Mouse (Mus musculus) ovary, adult 18-20 months (tissue): Measurements from ENCODE around the gene Calcoco1.

Experiments
- DNase-seq: peaks from one replicate; pipeline ENCODE4 v3.0.0; 2022; ENCODE audit warnings: low spot score, mixed read lengths

Calcoco1 gene

DNA sequence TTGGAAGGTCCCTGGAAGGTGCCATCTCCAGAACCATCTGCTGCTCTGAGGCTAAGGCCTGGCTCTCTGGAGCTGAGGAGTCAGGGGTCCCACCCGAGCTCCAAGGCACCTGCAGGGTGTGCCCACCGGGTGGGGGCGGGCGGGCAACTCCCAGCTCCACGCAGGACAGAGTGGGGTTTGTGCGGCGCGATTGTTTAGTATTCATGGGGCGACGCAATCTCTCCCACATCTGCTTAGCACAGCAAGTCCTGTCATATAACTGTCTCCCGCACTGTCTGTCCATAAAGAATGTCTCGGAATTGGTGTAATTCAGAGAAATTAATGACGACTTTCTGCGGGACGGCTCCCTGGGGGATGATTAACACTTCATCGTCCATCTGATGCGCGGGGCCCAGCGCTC, 15.1 kb upstream of the Calcoco1 start:
- no peak for DNase-seq

DNA sequence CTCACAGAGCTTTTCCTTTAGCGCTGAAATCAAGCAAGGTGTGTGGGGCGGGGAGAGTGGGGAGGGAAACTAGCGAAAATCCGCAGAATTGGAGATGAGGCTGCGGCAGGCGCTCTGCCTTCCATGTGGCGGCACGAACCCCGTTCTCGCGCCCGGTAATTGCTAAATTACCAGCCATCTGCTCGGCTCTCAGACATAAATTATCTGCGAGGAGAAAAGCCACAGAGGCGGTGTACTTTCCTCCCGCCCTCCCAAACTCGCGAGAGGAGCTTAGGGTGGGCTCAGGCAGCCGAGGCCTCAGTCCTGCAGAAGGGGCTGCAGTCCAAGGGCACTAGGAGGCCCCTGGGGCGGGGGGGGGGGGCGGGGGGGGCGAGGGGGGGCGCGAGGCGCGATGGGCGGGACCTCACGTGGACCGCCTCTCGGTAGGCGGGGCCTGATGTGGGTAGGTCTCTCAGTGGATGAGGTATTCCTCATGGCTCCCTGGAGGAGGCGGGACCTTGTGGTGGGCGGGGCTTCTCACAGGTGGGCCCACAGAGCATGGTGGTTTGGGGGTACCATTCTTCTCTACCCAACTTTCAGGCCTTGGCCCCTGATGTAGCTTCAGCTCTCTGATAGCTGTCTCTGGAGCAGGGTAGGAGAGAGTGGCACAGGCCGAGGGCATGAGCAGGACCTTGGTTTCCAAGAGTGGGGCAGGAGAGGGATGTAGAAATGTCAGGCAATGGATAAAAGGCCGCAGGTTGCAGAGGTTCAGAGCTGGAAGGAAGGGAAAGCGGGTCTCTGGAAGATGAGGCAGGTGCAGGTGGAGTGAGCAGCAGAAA, 14.4 kb upstream of the Calcoco1 start:
- no peak for DNase-seq

DNA sequence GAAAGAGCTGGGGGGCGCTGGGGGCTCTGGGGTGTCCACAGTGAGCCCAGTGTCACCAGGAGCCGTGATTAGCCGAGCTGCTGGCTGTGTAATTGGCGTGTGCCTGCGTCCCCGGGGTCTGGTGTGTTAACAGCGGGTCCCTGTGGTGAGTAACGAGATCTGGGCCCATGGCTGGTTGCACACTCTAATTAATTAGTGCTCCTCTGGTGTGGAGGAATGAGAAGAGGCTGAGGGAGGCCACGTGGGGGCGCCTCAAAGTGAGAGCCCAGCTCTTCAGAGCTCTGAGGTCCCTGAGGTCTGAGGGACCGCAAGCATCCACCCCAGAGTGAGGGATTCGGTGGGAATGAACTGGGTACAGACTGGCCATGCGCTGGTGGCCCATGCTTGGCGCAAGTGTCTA, 13.1 kb upstream of the Calcoco1 start:
- no peak for DNase-seq

DNA sequence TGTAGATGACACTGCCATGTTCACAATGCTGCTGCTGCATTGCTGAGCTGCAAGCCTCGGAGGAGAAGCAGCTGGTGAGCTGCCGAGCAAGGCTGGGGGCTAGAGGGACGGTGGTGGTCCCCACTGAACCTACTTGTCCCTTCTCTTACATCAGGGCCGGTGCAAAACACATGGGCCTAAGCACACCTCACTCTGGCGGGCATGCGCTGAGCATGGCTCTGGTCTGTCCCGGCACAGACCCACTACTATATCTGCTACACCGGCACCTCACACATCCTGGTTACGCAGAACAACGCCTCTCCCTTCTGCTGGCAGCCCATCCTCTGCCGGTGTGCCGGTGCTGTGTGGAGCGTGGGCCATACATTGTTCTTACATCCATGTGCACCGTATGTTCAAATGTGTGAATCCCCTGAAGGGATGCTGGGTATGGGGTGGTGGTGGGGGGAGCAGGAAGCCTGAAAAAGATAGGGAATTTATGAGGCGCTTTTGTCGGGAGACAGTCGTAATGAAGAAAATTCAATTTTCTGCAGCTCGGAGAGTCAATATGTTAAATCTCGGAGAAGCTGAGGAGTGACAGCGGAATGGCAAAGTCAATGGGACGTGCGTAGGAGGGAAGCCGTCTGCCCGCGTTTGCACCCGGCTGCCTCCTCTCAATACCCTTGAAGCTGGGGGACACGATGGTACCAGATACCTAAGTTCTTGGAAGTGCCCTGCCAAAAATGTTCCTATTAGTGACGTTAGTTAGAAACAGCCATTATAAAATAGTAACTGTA, 12.0 kb upstream of the Calcoco1 start:
- no peak for DNase-seq

DNA sequence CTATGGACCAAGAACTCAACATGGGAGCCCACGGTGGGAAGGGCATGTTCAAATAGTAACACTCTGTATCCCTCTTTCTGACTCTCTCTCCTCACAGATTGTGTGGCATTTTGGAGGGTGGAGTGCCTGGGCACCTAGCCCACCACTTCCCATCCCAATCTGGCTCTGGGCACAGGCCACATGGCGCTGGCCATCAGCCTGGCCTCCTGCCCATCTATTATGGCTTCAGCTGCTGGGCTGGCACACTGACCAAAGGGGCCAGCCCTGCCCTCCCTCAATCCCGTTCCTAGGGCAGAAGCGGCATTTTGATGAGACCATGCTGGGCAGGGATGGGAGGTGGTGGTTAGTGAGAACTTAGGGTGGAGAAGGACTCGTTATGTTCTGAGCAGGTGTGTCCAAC, 11.3 kb upstream of the Calcoco1 start:
- no peak for DNase-seq

DNA sequence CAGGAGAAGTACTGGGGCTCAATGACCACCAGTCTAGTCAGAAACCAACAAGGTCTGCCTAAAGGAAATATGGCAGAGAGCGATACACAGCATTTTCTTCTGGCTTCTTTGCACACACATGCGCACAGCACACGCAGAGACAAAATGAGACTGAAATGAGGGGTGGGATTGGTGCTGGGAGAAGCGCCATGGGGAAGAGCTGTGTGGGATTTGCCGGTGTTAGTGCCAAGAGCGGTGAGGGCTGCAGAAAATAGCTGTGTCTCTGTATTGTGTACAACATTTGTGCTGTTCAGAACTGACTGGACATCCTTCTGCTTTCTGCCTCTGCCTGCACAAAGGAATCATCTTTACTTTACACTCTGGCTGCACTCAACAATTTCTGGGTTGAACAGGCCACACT, 10.4 kb upstream of the Calcoco1 start:
- no peak for DNase-seq

DNA sequence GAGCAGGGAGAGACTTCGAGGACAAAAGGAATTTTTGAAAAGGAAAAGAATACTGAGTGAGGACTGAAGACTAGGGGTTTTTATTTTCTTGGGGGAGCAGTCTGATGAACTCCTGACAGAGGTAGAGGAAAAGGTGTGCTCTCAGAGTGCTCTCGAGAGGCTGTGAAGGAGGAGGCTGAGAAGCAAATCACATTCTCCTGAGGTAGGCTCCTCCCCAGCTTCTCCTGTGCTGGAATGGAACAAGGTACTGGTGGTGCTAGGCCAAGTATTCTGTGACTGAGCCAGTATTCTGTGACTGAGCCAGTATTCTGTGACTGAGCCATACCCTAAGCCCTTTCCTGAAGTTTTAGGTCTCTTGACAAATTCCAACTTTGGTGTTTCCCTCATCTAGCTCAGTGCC, 6.0 kb upstream of the Calcoco1 start:
- no peak for DNase-seq

DNA sequence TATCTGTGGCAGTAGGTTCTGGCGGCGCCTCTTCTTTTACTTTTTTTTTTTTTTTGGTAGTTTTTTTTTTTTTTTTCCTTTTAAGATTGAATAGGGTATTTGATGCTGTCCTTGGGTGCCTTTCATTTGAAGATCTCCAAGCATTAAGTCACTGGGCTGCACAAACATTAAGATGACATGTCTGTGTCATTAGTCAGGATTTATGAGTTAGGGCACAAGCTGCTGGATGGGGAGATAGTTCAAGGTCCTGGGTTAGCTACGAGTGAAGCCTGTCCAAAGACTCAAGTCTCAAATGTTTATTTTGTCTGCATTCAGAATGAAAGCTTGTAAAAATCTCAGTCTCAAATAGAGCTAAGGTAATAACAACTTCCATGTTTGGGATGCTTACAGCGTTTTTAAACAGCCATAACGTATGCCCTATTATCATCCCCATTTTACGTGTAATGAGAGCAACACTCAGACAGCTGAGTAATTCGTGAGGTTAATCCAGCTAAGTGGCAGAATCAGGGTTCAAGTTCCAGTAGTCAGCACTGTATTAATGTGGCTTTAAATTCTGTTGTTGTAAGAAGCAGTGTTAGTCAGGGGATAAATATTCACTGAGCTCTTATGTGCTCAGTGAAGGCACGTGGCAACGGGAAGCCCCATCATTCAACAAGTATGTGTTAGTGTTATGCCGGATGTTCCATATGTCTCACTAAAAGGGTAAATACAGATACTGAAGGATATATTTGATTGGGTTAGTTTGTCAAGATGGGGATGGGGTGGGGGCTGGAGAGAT, 1.6 kb upstream of the Calcoco1 start:
- no peak for DNase-seq

DNA sequence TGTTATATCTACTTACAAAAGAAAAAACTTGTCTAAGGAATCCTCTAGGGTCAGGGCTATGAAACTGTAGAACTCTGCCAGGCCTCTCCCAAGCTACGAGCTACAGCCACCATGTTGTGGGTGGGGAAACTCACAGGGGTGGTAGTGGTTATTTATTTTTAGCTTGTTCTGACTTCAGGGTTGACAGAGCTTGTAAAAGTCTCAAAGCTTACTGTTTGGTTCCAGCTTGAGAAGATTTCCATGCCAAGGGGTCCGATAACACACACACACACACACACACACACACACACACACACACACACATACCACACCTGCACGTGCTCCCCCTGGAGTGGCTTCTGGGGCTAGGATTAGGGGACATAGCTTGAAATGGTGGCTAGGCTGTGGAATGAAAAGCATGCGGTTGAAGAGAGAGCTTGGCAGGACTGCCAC, 538 bp upstream of the Calcoco1 start:
- DNase-seq, result no peak

DNA sequence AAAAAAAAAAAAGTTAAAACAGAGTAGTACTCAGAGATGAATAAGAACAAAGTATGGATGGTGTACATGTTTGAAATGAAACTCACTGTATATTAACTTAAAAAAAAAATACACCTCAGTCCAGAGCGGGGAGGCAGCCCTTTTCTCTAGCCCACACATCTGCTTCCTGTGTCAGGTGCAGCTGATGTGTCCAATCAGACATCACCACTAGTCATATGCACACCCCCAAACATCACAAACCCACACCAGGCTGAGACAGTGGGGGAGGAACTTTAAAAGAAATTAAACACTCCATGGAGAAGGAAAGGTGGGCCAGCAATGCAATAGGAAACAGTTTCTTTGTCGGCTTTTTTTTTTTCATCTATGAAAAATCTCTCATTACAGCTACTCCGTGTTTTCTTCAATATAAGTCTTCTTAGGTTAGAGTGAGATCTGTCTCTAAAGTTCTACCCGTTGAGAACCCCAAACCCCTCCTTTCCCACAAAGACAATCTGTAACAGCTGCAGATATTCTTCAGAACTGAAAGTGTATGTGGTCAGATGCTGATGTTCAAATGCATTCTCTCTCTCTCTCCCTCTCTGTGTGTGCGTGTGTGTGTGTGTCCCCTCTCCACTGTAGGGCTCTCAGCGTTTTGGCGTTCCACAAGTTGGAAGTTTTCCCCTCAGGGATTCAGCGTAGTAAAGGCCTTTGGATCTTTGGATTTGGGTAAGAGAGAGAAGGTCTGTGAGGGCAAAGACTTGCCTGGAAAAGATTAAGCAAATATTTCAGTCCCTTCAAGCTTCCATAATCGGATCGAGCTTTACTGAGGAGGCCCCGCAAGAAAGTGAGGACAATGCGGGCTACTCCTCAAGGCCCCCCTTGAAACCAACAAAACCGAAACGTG, 721 bp downstream of the Calcoco1 start:
- no peak for DNase-seq

DNA sequence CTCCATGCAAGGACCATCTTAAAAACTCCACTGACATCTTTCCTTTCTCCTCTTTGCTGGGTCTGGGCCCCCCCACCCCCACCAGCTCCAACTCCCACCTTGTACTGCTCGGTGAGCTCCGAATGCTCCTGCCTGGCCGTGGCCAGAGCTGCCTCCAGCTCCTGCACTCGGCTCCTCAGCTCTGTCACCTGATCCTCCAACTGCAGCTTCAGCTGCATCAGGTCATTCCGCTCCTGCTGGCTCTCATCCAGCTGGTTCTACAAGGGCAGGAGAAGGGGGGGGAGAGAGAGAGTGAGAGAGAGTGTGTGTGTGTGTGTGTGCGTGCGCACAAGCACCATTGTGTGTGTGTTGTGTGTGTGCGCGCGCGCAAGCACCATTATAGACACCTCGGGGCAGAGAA, 5.8 kb downstream of the Calcoco1 start:
- peak; percentile 40 for DNase-seq

DNA sequence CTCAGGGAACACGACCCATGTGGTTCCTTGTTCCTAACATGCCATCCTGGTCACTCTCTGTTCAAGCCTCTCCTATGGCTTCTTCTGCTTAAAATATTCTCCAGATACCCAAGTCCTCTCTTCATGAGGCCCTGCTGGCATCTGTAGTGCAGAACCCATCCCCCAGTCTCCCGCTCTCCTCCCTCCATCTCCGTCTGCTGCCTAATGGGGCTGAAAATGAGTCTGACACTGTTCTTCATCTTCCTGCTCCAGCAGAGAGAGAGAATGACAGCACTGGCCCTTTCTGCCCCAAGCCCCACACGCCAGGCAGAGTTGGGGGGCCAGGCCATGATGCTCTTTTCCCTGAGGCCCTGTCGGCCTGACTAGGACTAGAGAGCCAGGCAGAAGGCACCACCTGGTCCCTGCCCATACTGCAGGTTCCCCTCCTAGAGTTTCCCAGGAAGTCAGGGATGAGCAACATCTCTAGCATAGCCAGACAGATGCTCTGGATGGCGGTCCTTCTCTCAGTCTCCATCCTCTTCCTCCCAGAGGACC, 14.2 kb downstream of the Calcoco1 start:
- DNase-seq, result no peak

DNA sequence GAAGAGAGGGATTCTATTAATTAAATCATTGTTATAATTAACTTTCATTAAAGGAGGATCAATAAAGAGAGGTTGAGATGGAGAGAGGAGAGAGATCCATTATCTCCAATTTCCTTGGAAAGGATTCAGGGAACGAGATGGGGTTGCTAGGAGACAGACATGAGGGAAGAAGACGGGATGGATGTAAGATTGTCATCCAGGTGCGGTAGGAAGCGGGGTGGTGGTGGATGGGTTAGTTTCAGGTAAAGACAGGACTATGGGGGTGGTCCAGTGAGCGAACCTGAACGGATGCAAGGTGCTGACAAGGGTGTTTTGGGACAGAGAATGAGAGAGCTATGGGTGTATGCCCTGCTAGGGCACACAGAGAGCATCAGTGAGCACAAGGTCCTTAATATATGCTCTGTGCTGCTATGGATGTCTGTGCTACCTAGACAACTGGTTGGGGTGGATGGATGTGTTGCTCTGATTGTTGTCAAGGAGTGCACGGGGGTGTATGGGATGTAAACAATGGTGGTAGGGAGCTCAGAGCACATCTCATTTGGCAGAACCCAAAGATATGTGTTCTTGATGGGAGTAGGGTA, 16.0 kb downstream of the Calcoco1 start:
- DNase-seq, result no peak

DNA sequence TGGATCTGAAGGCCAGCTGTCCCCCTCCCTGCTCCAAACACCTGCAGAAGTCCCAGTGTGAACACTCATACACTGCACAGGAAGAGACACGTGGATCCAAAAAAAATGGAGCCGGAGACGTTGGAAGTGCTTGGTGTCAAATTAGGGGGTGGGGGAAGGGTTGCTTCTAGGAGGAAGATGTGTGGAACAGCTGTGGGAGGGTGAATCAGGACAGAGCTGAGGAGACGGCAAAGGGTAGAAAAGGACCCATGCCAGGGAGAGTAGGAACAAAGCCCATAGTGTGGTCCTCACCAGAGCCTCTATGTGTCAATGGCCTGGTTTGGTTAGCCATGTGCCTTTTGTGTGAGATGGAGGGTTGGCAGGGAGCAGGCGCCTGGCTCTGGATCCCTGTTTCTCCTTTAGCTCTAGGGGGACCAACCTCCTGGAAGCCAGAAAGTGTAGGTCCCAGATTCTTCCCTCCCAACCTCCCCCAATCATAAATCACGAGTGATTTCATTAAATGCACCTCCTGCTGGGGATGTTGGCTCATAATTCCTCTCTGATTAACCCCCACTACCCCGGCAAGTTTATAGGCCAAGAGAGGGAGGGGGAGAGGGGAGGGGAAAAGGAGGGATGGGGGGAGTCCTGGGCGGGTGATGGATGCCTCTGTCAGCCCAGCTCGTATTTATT, 16.6 kb downstream of the Calcoco1 start:
- DNase-seq, result no peak

DNA sequence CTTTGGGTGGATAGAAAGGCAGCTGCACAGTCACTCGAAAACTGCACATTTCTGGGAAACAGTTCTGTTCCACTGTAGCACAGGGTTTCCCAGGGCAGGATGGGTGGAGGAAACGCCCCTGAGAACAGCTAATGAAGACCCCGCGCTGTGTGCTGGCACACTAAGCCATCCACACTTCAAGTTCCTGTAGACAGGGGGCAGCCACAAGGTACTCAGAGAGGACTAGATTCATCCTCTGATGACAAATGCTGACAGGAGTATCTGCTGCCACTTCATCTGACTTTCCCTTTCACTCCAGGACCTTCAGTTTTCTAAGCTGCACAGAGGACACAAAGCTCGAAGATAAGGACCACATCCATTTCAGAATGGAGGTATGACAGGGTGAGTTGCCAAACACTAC, 17.2 kb downstream of the Calcoco1 start:
- DNase-seq, result no peak

DNA sequence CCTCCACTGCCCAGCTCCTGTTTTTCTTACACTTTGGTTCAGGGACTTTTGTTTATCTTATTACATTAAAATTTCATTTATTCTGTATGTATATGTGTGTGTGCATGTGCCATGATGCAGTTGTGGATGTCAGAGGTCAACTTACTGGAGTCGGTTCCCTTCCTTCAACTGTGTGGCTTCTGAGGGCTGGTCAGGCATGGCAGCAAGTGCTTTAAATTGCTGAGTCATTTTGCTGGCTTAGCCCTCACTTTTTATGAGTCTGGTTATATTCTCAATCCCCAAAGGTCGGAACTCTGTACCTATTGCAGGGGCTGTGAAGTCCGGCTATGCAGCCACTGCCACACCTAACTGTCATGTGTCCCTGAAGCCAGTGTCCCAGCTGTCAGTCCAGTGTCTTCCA, 19.0 kb downstream of the Calcoco1 start:
- no peak for DNase-seq

DNA sequence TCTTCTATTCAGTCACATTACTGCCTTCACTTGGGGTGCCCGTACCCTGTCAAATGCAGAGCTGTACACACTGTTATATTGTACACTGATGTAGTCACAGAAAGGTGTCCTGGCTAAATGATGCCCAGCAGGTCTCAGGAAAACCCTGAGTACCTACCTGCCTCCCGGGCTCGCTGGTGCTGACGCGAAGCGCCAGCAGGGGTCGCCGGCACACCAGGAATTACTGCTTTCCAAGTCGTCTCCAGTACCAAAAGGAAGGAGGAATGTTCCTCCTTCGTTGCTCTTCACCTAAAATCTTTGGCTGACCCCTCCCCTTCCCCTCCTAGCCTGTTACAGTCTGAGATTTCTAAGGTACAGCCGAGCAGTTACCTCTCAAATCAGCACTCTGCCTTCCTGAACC, 23.8 kb downstream of the Calcoco1 start:
- DNase-seq, result peak; percentile 29

DNA sequence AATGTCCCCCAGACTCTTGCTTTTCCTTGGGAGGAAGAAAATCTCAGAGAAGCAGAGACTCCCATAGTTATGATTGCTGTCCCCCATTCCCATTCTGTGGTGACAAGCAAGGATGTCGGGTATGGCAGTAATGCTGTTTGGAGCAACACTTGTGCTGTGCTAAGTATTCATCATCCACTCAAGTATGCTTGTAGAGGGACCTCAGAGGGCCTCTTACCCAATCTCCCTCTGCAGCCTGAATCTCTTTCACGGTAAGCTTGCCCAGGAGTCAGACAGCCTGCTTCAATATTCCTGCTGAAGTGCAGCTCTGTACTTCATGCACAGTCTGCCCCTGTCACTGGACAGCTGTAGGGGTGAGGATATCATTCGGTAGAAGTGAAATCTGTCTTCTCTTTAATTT, 25.1 kb downstream of the Calcoco1 start:
- DNase-seq, result no peak

DNA sequence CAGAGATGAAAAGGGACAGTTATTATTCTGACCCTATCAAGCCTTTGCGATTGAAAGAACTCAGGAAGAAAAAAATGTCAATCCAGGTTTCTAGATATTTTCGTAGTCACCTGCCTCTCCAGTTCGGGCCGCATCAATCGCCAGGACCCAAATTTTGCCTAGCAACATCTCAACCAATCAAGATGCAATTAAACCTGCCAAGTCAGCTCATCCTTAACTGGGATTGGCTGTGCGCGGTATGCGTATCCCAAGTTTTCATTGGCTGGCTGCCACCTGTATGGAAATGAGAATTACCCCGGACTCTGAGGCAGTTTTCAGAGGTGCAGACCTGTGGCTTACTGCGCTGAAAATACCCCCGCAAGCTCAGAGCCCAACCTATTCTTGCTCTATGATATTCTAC, 28.4 kb downstream of the Calcoco1 start:
- peak; percentile 33 for DNase-seq

DNA sequence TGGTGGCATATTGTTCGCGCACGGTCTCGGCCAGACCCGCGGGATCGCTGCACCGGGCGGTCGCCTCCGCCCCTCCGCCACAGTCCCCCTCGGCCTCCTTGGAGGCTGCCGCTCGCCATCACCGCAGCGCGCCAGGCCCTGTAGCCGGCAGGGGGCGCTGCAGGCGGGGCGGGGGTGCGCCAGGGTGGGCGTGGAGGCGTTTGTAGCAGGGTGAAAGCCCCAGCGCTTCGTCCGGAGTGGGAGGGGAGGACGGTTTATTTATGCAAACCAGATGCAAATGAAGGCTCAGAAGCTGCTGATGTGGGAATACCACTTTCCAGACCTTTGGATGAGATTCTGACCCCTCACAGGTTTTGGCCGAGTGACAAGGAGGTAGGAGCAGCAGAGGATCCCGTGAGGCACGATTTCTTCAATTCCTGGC, 29.0 kb downstream of the Calcoco1 start:
- DNase-seq, result no peak
